Mouse (Mus musculus): ENCODE measurements at regions not wholly inside any gene's neighbourhood (a gene's known extent, or its start where the extent isn't known, plus 50 kb on each side); places are given as distances from the start of the nearest gene placed in this dataset.
"Not testable (repeated sequence)": the region's sequence is repeated elsewhere in the genome, so short reads cannot be mapped to it uniquely, and the experiment has no call there.

DNA sequence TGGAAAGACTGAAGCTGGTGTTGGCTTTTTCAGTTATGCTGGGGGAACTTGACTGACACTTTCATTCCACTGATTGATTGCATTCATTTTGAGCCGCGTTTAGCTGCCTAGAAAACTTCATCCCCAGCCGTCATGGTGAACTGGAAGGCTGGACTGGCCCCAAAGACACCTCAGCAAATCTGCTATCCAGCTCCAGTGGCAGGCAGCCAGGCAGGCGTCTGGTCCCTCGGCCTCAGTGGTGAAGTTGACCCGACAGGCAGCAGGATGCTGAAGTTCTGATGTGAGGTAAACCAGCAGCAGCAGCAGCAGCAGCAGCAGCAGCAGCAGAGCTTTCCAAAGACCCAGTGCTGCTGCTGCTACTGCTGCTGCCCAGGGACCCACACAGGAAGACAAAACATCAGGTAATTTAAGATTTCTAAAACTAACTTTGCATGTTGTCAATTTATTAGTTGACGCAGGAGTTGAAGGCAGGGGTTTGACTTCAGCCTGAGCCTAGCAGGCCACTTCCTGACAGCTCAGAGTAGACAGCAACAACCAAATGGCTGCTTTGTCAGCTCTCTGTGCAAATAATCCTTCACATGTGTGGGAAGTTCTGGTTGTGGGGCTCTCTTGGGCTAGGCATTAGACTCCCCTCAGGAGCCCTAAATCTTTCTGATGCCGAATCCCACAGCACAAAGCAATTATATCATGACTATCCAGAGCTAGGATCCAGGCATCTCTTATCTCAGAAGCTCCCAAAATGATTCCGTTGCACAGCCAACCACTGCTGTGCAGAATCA, 200.4 kb upstream of the Nhs start:
- no peak for DNase-seq (ENCODE audit: low spot score)

DNA sequence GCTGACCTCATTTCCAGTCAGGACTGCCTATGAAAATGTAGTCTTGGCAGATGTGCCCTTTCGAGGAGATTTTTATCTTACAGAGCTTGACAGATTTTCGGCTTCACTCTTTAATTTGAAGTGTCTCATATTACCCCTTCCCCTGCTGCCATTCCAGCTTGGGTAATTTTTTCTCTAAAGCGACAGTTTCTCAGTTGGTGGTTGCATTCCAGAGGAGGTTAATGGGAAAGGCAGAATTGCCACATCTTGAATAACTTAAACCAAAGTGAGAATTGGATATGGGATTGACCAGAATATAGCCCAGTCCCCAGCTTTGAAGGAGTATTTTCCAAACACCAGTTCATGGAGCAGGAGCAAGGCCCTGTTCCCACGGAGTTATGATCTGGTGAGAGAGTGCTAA, 188.8 kb upstream of the Nhs start:
- DNase-seq (ENCODE audit: low spot score), result no peak

DNA sequence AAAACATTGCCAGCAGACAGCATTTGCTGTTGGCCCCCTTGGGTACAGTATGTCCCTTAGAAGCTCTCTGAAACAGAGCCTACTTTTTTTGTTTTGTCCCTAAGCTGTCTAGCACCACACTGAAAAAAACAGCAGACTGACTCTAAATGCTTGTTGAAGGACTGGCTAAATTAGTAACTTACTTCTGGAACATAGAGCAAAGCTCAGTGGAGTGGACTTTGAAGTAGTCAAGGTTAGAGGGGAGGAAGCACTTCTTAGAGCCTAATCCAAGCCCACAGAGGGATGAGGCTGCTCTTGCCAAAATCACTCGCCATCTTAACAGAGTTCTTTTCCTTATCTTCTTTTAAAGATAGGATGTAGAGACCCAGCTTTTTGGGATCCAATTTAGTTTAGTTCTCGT, 188.4 kb upstream of the Nhs start:
- no peak for DNase-seq (ENCODE audit: low spot score)

DNA sequence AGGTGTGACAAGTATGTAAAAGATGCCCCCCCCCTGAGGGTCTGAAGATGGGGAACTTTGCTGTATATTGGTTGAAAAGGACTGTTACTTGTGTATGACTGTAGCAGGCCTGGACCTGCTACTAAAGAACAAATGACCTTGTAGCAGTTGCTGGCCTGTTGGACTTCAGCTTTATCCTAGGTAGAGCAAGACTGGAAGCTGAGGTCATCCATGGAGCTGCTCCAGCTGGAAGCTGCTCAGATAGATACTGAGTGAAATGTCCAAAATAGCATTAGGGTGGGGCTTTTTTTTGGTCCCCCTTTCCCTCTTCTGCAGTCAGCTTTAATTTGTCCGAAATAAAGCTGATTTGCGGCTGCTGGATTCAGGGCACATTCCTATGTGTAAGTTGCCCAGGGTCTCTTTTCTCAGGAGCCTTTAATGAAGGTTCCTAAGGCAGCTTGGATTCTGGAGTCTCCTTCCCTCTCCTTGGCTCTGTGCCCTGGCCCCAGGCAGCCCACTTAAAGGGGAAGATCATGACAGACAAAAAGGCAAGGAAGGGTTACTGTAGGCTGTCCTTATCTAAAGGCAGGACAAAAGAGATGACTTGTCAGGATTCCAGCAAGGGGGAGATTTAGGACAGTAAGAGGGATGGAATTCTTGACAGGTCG, 186.1 kb upstream of the Nhs start:
- DNase-seq (ENCODE audit: low spot score), result no peak

DNA sequence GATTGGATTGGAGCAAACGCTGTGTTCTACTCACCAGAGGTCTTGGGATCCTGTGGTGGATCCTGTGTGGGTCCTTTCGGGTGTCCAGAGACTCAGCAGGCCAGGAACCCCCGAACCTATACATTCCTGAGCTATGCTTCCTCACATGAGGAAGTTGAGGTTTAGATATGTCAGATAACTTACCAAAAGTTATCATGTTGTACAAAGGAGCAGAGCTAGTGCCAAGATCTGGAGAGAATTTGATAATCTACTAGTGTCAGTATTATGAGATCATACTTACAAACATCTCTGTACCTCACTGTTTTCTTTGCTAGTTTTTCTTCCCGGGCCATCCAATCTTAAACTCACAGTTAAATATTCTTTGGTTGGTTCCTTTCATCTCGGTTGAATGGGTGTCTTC, 172.6 kb upstream of the Nhs start:
- DNase-seq (ENCODE audit: low spot score), result no peak

DNA sequence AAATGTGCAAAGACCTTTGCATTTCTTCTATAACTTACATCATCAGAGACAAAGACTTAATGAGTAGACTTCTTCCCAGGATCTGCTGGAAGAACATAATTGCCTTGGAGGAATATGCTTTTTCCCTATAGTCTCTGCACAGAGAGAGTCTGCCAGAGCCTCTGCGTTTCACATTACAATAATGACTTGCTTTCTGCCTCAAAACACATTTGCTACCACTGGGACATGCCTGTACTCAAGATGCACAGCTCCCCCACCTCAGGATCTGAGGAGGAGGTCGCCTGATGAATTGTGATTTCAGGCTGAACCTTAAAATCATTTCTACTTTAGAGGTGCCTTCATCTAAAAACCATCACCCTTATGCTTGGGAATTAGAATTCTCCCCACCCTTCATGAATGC, 148.1 kb upstream of the Nhs start:
- DNase-seq (ENCODE audit: low spot score), result no peak

DNA sequence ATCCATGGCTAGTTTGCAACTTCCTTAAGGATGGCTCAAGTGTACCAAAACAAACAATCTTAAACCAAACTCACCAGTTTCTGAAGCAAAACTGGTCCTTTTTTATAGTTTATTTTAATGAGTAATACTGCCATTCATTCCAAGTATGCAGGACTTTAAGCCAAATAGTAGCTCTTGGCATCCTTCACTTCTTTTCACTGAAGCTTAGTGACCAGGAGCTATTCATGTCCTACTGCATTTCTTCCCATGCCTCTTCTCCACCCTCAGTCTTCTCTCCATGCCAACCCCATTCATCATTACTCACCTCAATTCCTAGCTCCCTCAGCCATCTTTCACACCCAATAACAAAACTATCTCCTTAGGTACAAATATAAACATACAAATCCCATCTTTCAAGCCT, 144.6 kb upstream of the Nhs start:
- DNase-seq (ENCODE audit: low spot score), result no peak

DNA sequence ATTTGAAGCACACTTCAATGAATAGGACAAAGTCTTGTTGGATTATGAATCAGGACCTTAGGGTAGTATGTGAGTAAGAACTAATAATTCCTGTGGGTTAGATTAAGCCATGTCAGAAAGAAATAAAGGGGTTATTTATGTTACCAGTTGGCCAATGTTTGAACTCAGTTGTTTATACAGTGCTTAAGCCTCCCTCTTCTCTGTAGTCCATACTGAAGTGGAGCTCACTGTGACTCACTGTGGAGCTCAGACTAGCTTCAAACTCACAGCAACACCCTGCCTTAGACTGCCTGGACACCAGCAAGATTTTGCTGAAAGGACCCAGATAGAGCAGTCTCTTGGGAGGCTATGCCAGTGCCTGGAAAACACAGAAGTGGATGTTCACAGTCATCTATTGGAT, 143.3 kb upstream of the Nhs start:
- no peak for DNase-seq (ENCODE audit: low spot score)

DNA sequence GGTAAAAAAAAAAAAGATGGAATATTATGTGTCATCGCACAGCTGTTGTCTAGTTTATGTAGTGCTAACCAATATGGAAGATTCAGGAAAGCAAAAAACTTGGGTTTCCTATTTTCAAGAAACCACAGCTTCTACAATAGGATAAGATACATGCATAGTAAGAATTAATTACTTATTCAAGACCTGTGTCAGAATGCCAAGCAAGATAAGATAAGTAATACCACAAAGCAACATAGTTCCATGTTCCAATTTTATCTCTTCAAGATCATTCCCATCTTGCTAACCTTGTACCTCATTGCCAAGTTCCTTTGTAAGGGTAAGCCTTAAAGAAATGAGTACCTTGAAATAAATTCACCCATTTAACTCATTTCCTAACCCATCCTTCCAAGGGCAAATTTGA, 131.7 kb upstream of the Nhs start:
- no peak for DNase-seq (ENCODE audit: low spot score)

DNA sequence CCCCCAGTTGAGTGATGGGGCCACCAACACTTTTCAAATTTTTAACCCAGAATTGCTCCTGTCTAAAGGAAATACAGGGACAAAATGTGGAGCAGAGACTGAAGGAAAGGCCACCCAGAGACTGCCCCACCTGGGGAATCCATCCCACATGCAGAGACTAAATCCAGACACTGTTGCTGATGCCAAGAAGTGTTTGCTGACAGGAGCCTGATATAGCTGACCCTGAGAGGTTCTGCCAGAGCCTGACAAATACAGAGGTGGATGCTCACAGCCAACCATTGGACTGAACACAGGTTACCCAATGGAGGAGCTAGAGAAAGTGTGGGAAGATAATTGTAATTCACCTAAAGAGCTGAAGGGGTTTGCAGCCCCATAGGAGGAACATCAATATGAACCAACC, 126.6 kb upstream of the Nhs start:
- not testable (repeated sequence) for DNase-seq (ENCODE audit: low spot score)

DNA sequence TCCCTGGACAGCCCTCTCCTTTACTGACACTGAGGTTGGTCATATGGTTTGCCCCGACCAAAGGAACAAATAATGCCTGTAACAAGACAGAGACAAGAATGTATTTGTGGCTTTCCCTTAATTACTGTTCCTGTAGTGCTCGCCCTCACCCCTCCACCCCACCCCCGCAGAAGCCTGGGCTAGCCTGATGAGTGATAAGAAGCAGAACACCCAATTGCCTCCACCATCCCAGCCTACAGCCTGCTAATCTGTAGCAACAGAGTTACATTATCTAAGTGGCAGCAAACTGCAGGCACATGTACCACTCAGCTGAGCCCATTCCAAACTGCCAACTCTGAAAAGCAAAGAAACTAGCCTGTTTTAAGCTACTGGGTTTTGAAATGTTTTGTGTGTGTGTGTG, 124.7 kb upstream of the Nhs start:
- peak; percentile 37 for DNase-seq (ENCODE audit: low spot score)

DNA sequence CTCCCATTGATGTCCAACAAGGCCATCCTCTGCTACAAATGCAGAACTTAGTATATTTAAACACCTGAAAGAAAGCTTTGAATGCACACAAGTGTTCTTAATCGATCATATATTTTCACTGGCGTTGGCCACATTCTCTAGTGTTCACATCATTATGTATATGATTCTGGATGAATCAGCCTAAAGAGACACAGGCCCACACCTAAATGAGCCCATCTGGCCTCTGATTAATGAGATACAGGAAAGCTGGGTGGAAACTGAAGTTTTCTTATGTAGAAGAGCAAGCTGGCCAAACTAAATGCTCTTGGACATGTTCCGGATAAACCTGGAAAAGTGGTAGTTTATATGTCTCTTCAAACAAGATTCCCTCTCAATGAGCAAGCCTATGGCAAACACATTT, 123.2 kb upstream of the Nhs start:
- no peak for DNase-seq (ENCODE audit: low spot score)

DNA sequence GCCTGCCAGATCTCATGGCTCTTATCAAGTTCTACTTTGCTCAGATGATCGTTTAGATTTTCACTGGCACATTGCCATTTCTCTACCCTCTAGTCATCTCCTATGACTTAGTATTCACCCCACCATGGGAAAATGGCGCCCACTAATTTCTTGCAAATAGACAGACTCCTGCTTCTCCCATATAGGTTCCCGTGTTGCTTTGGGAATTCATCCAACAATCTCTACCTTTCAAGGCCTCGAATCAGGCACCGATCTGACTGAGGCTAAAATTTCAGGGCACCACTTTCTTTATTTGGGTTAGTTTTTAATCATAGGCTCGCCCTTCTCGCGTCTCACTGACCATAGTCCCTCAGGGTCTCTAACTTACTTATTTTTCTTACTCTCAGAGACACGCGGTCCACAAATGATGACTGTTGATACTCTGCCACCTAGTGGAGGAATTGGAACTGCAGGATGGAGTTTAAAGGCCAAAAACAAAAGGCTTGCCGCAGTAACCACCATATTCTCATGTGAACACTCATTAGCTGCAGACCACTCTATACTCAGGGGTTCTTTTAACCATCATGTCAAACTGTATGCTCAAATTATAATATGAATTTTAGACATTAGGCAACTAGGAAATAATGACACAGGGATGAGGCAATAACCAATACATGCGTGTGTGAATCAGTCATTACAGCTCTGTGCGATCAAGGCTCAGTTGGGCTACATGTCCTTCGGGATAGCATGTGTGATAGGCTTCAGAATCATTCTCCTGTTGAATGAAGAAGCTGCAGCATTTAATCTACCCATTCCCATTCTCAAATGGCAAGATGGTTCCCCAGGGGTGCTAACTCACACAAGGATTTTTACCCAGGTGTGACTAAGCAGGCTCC, 119.5 kb upstream of the Nhs start:
- no peak for DNase-seq (ENCODE audit: low spot score)

DNA sequence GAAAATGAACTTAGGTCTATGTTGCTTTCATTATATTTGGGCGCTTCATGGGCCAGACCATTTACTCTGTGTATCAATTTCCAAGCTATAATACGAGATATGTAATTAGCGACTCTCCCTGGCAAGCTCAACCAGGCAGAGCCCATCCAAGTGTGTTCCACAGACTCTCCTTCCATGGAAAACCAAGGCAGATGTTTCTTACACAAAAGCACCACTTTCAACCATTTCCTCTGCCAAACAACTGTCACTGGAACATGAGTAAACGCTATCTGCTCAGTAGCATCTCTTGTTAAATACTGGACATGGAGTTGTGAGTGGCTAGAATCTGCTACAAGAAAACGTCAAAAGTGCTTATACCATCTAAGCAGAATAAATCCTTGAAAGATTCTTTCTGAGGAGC, 115.1 kb upstream of the Nhs start:
- DNase-seq (ENCODE audit: low spot score), result no peak

DNA sequence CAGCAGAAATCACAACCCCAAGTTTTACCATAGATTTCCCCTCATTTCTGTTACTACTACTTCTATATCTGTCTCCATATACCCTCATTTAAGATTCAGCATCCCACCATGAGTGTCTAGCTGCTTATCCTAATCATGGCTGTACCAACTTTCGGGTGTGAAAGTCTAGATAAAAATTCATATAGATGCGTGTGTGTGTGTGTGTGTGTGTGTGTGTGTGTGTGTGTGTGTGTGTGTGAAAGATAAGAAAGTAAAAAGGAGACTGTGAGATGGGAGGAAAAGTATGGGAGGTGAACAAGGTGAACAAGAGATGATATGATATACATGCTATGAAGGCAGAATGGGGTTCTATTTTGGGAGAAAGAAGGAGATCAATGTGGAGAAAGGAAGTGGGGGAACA, 111.7 kb upstream of the Nhs start:
- no peak for DNase-seq (ENCODE audit: low spot score)

DNA sequence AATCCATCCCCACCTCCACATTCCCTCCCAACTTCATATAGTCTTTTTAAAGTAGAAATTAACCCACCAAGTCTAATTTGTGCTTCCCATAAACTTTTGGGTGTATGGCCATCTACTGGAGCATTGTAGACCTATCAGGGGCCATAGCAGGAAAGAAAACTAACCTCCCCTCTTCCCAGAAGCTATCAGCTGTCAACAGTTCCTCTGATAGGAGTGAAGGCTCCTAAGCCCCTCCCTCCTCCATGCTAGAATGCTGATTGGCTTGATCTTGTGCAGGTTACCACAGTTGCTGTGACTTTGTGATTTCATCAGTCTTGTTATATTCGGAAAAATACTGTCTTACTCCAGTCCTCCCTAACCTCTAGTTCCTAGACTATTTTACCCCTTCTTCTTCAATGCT, 109.4 kb upstream of the Nhs start:
- no peak for DNase-seq (ENCODE audit: low spot score)

DNA sequence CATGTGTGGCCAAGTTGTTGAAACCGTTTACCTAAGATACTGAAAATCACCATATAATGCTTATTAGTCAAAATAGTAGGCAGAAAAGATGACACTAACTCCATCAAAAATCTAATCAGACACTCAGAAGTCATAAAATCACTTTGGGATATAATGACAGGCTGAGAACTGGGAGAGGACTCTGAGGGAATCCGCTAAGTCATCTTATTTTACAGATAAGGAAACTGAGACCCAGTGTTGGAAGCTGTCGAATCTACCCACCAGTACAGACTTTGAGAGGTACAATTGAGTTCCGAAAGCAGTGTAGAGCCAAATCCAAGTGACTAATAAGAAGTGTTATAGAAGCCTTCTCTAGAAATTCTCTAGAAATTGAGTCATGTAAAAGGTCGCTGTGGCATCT, 108.6 kb upstream of the Nhs start:
- no peak for DNase-seq (ENCODE audit: low spot score)

DNA sequence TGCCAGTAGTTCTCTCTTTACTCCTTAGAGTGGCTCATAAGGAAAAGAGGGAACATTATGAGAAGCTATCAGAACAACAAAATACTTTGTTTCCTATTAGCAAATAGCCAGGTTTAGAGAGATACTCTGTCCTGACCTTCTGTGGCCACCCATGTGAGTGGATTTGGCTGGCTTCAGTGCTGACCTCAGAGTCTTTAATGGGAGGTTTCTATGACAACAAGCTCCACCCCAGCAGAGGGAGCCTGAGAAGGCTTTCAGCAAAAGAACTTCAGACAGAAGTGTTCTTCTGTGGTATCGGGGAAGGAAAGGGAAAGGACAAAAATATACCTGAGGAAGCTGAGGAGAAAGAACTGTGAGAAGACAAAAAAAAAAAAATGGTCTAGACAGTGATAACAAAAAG, 108.1 kb upstream of the Nhs start:
- no peak for DNase-seq (ENCODE audit: low spot score)

DNA sequence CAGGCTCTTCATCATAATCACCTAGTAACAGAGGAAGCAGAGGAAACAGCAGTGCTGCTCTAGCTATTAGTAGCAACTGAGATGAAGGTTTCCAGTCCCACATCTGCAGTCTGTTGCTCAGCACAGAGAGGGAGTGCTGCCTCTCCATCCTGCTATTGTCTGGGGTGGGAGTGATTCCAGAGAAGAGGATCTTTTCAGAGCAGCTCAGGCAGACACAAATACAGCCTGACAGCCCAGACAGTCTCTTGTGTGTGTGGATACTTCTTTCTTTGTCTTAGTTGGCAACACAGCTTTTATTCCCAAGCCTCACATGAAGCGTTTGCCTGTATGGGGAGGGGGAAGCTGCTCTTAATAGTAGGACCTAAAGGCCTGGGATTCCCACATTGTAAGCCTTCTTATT, 107.2 kb upstream of the Nhs start:
- no peak for DNase-seq (ENCODE audit: low spot score)

DNA sequence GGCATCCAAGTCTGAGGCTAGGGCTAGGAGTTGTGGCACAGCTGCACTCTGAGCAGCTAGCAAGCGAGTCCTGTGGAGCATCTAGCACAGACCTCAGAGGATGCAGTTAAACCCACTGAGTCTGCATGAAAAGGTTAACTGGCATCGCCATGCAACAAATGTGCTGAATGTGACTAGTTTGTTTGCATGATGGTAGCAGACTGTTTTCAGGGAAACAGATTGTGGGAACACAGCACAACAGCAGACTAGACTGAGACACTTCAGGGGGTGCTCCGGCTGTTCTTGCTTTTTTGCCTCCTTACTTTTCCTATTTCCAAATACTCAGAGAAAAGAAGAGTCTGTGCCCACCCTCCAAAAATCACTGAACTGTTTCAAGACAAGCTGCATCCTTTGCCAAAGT, 97.9 kb upstream of the Nhs start:
- DNase-seq (ENCODE audit: low spot score), result no peak

DNA sequence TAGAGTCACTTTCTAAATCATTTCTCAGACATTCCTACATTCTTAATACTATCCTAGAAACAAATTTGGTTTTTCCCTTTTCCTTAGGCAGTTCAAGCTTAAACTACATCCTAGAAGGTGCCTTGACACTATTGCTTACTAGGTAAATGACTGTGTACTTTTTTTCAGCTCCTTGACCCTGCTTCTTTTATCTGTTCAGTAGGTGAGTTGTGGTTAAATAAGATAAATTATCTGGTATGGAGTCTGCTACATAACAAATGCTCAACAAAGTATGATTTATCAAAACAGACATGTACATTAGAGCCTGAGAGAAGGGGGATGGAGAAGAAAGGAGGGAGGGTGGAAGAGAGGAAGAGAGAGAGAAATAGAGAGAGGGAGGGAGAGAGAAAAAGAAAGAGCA, 96.3 kb upstream of the Nhs start:
- no peak for DNase-seq (ENCODE audit: low spot score)

DNA sequence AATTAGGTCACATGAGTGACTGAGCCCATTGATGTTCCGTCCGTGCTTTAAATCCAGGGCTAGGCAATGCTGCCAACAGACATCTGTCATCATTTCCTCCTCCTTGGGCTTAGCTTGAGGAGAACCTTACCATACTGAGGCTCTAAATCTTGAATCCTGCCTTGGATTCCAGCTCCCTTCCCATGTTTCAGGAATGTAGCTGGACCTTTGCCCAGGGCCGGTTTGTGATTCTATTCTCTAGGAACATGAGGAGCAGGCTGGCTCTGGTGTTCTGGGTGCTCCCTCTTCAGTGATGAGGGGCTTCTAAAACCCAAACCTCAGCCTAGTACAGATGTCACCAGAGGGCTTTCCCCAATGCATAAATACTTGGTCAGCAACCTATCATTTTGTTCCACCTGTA, 81.8 kb upstream of the Nhs start:
- no peak for DNase-seq (ENCODE audit: low spot score)

DNA sequence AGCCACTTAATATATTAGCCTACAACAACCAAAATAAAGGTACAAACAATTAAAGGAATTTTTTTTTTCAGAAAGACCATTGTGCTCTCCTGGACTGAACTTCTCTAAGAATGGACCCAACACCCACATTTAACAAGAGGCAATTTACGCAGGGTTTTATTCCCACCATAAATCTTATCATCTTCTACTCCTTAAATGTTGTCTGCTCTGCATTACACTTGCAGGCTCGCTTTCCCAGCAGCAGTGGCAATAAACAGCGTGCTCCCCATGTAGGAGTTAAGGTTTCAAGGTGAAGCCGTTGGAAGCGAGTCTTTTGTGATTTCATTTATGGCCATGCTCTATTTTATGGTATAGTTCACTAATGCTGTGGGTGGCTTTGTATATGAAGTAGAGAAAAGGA, 76.0 kb upstream of the Nhs start:
- DNase-seq (ENCODE audit: low spot score), result no peak
